Mouse (Mus musculus): ENCODE results near the gene Ripor2.

DNA sequence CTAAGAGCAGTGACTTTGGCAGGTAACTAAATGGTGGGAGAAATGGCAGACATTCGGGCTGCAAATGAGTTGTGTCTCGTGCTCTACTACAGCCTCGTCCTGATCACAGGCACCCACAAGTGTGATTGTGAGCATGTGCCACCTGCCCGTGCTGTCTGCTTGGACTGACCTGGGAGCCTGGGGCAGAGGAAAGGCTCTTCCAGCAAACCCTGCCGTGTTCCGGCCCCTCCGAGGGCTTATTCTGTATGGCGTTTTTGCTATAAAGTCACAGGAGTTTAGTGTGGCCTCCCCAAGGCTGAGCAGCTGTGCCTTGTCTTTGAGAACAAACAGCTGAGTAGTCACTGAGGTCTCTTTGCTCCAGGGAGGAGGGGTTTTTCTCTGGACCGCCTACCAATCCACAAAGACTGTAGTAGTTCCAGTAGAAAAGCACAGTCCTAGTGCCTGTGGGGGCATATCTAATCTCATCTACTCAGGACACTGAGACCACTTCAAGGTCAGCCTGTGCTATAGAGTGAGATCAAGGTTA lies 132.4 kb downstream of the Ripor2 start:
- TF ChIP-seq CTCF (IDR thresholded peaks at IDR 0.05) = no peak
- no peak for TF ChIP-seq EP300 (IDR thresholded peaks at IDR 0.05; ENCODE audit: insufficient read depth, low read depth, low read length)

Data from heart, adult 2 months (tissue).